Mouse (Mus musculus): ENCODE measurements around the gene Mrpl54. TPM values are rescaled to one million over a fixed set of nuclear protein-coding genes. Genes with fewer than 3 reads are reported as not detected.
A peak's percentile ranks its signal among the peaks of the same experiment; 100 is the strongest.

Mrpl54 gene
- polyA plus RNA-seq, 1 experiment: 169 TPM

- Histone ChIP-seq H3K36me3 (ENCODE audit: control insufficient read depth, insufficient read depth, low read length) (peaks cover 2% of the 10 kb centered on the region; the same call in 1 of the 2 replicates), H3K4me1 (ENCODE audit: control insufficient read depth, insufficient read depth, insufficient read length, low read length) (peaks cover 36% of the 10 kb centered on the region), H3K27me3 (ENCODE audit: control insufficient read depth, insufficient read depth, low read length) (no peaks in the 10 kb centered on the region), H3K4me3 (ENCODE audit: low read depth, low read length) (peak overlapping the region; percentile 74), H3K27ac (ENCODE audit: insufficient read depth, low read depth, low read length) (peak overlapping the region; percentile 98)
- under 1% methylated on average over 7 of the region's 7 CpGs for WGBS
- no peak for TF ChIP-seq POLR2A (IDR thresholded peaks at IDR 0.05; ENCODE audit: low read depth, low read length)
- peak; percentile 88 for TF ChIP-seq CTCF (IDR thresholded peaks at IDR 0.05; ENCODE audit: extremely low read depth, insufficient read length, insufficient replicate concordance, low read depth, low read length)
These were observed 22.5 kb upstream of the Mrpl54 start for GRCm38 (mm10) chr10:81289278-81289677.

- no peaks in the 10 kb centered on the region for H3K27me3 ChIP-seq (ENCODE audit: control insufficient read depth, insufficient read depth, low read length)
- peak overlapping the region; percentile 98 for H3K27ac ChIP-seq (ENCODE audit: insufficient read depth, low read depth, low read length)
- peak overlapping the region; percentile 48 for H3K4me3 ChIP-seq (ENCODE audit: low read depth, low read length)
- H3K4me1 ChIP-seq (ENCODE audit: control insufficient read depth, insufficient read depth, insufficient read length, low read length): peaks cover 30% of the 10 kb centered on the region
- WGBS: 22% methylated on average over 6 of the region's 6 CpGs
- TF ChIP-seq POLR2A (IDR thresholded peaks at IDR 0.05; ENCODE audit: low read depth, low read length): no peak
- peak; percentile 81; the same call in 1 of the 2 replicates for TF ChIP-seq CTCF (IDR thresholded peaks at IDR 0.05; ENCODE audit: extremely low read depth, insufficient read length, insufficient replicate concordance, low read depth, low read length)
- H3K36me3 ChIP-seq (ENCODE audit: control insufficient read depth, insufficient read depth, low read length): peaks cover 2% of the 10 kb centered on the region; the same call in 1 of the 2 replicates
These were observed 21.9 kb upstream of the Mrpl54 start for GRCm38 (mm10) chr10:81288601-81289000.

GRCm38 (mm10) chr10:81287513-81288157 lies 20.9 kb upstream of the Mrpl54 start:
- H3K27ac ChIP-seq (ENCODE audit: insufficient read depth, low read depth, low read length): peak overlapping the region; percentile 98
- TF ChIP-seq CTCF (IDR thresholded peaks at IDR 0.05; ENCODE audit: extremely low read depth, insufficient read length, insufficient replicate concordance, low read depth, low read length): peak; percentile 97
- no peak for TF ChIP-seq POLR2A (IDR thresholded peaks at IDR 0.05; ENCODE audit: low read depth, low read length)
- peak overlapping the region; percentile 48 for H3K4me3 ChIP-seq (ENCODE audit: low read depth, low read length)

GRCm38 (mm10) chr10:81286586-81286985 lies 19.9 kb upstream of the Mrpl54 start:
- 14% methylated on average over 6 of the region's 6 CpGs for WGBS
- peaks cover 11% of the 10 kb centered on the region for H3K36me3 ChIP-seq (ENCODE audit: control insufficient read depth, insufficient read depth, low read length)

More at GRCm38 (mm10) chr10:81287513-81288157, 20.9 kb upstream of the Mrpl54 start:
- Histone ChIP-seq H3K4me1 (ENCODE audit: control insufficient read depth, insufficient read depth, insufficient read length, low read length) (peaks cover 27% of the 10 kb centered on the region), H3K36me3 (ENCODE audit: control insufficient read depth, insufficient read depth, low read length) (peaks cover 8% of the 10 kb centered on the region), H3K27me3 (ENCODE audit: control insufficient read depth, insufficient read depth, low read length) (no peaks in the 10 kb centered on the region)
- WGBS: 41% methylated on average over 8 of the region's 8 CpGs

GRCm38 (mm10) chr10:81285694-81286450 lies 19.1 kb upstream of the Mrpl54 start:
- Histone ChIP-seq H3K4me1 (ENCODE audit: control insufficient read depth, insufficient read depth, insufficient read length, low read length) (peaks cover 21% of the 10 kb centered on the region), H3K4me3 (ENCODE audit: low read depth, low read length) (peak overlapping the region; percentile 69), H3K27me3 (ENCODE audit: control insufficient read depth, insufficient read depth, low read length) (no peaks in the 10 kb centered on the region), H3K36me3 (ENCODE audit: control insufficient read depth, insufficient read depth, low read length) (peaks cover 17% of the 10 kb centered on the region), H3K27ac (ENCODE audit: insufficient read depth, low read depth, low read length) (peak overlapping the region; percentile 98)
- TF ChIP-seq CTCF (IDR thresholded peaks at IDR 0.05; ENCODE audit: extremely low read depth, insufficient read length, insufficient replicate concordance, low read depth, low read length) (no peak), POLR2A (IDR thresholded peaks at IDR 0.05; ENCODE audit: low read depth, low read length) (0 out of 2 replicates have a peak, but pooled peaks have one; percentile 16)
- WGBS: under 1% methylated on average over 54 of the region's 54 CpGs

More at GRCm38 (mm10) chr10:81286586-81286985, 19.9 kb upstream of the Mrpl54 start:
- Histone ChIP-seq H3K4me3 (ENCODE audit: low read depth, low read length) (peak overlapping the region; percentile 69; the same call in 1 of the 2 replicates), H3K27ac (ENCODE audit: insufficient read depth, low read depth, low read length) (peak overlapping the region; percentile 98), H3K27me3 (ENCODE audit: control insufficient read depth, insufficient read depth, low read length) (no peaks in the 10 kb centered on the region), H3K4me1 (ENCODE audit: control insufficient read depth, insufficient read depth, insufficient read length, low read length) (peaks cover 25% of the 10 kb centered on the region)
- TF ChIP-seq POLR2A (IDR thresholded peaks at IDR 0.05; ENCODE audit: low read depth, low read length) (no peak), CTCF (IDR thresholded peaks at IDR 0.05; ENCODE audit: extremely low read depth, insufficient read length, insufficient replicate concordance, low read depth, low read length) (no peak)

GRCm38 (mm10) chr10:81284719-81285118 lies 18.0 kb upstream of the Mrpl54 start:
- WGBS: 9% methylated on average over 17 of the region's 17 CpGs
- TF ChIP-seq CTCF (IDR thresholded peaks at IDR 0.05; ENCODE audit: extremely low read depth, insufficient read length, insufficient replicate concordance, low read depth, low read length) (no peak), POLR2A (IDR thresholded peaks at IDR 0.05; ENCODE audit: low read depth, low read length) (no peak)
- H3K4me3 ChIP-seq (ENCODE audit: low read depth, low read length): peak overlapping the region; percentile 69
- 0 out of 2 replicates have a peak overlapping the region, but pooled peaks have one; percentile 50 for H3K27ac ChIP-seq (ENCODE audit: insufficient read depth, low read depth, low read length)
- H3K4me1 ChIP-seq (ENCODE audit: control insufficient read depth, insufficient read depth, insufficient read length, low read length): peaks cover 21% of the 10 kb centered on the region
- peaks cover 28% of the 10 kb centered on the region for H3K36me3 ChIP-seq (ENCODE audit: control insufficient read depth, insufficient read depth, low read length)
- no peaks in the 10 kb centered on the region for H3K27me3 ChIP-seq (ENCODE audit: control insufficient read depth, insufficient read depth, low read length)

GRCm38 (mm10) chr10:81284189-81284588 lies 17.5 kb upstream of the Mrpl54 start:
- TF ChIP-seq POLR2A (IDR thresholded peaks at IDR 0.05; ENCODE audit: low read depth, low read length) (no peak), CTCF (IDR thresholded peaks at IDR 0.05; ENCODE audit: extremely low read depth, insufficient read length, insufficient replicate concordance, low read depth, low read length) (no peak)
- 43% methylated on average over 6 of the region's 6 CpGs for WGBS
- H3K4me3 ChIP-seq (ENCODE audit: low read depth, low read length): peak overlapping the region; percentile 69; the same call in 1 of the 2 replicates
- no peaks in the 10 kb centered on the region for H3K27me3 ChIP-seq (ENCODE audit: control insufficient read depth, insufficient read depth, low read length)
- peaks cover 21% of the 10 kb centered on the region for H3K4me1 ChIP-seq (ENCODE audit: control insufficient read depth, insufficient read depth, insufficient read length, low read length)
- H3K27ac ChIP-seq (ENCODE audit: insufficient read depth, low read depth, low read length): no peak overlapping the region
- H3K36me3 ChIP-seq (ENCODE audit: control insufficient read depth, insufficient read depth, low read length): peaks cover 34% of the 10 kb centered on the region

Measured in small intestine, adult 2 months (tissue).